Mouse (Mus musculus) heart, postnatal 25 days (tissue): ENCODE measurements around the gene Chst2. TPM values are rescaled to one million over a fixed set of nuclear protein-coding genes. Genes with fewer than 3 reads are reported as not detected.

ENCODE experiments used
- DNase-seq: peaks from one replicate; pipeline ENCODE4 v3.0.0; 2022; ENCODE audit warnings: low spot score
- intact Hi-C: fragments of 180-260 bp; cut with DNase I; formaldehyde crosslinking; loops from one replicate; pipeline ENCODE4 v1.15.1; 2025
- total RNA-seq, 2 experiments: library from RNA; stranded (reverse); gene quantifications; 2 replicates each; pipeline ENCODE4 v1.2.3; 2021

Chst2 gene
- total RNA-seq, 2 experiments from 2014 or later, result 1.4 TPM

- no peak for DNase-seq
- intact Hi-C loops, result no loop called here
These were observed 31.2 kb downstream of the Chst2 start for GRCm38 (mm10) chr9:95375336-95375735.

GRCm38 (mm10) chr9:95373741-95374140 lies 32.8 kb downstream of the Chst2 start:
- no peak for DNase-seq
- intact Hi-C loops, result no loop called here

GRCm38 (mm10) chr9:95365882-95366281 lies 40.6 kb downstream of the Chst2 start:
- intact Hi-C loops, result no loop called here
- no peak for DNase-seq

GRCm38 (mm10) chr9:95353829-95354391 lies 52.6 kb downstream of the Chst2 start:
- intact Hi-C loops, result no loop called here
- no peak for DNase-seq

- no peak for DNase-seq
- intact Hi-C loops, result no loop called here
These were observed 54.6 kb downstream of the Chst2 start for GRCm38 (mm10) chr9:95351968-95352367.

- DNase-seq, result no peak
- intact Hi-C loops, result no loop called here
These were observed 56.0 kb downstream of the Chst2 start for GRCm38 (mm10) chr9:95350550-95350949.

Other genes with a start within 250 kb of the Chst2 start
- gene U2surp, start 105.3 kb upstream of the Chst2 start, total RNA-seq, result 10 to 100 TPM; 27.8 to 32.2 TPM
- gene Paqr9, start 152.9 kb upstream of the Chst2 start, total RNA-seq, result 10 to 100 TPM; 41.1 to 43.4 TPM
- gene Pcolce2, start 230.9 kb upstream of the Chst2 start, total RNA-seq, result 10 to 100 TPM; 29.1 to 33.7 TPM